Comparison of ENCODE assay signal across 8 mouse cellular contexts in the genomic region with DNA sequence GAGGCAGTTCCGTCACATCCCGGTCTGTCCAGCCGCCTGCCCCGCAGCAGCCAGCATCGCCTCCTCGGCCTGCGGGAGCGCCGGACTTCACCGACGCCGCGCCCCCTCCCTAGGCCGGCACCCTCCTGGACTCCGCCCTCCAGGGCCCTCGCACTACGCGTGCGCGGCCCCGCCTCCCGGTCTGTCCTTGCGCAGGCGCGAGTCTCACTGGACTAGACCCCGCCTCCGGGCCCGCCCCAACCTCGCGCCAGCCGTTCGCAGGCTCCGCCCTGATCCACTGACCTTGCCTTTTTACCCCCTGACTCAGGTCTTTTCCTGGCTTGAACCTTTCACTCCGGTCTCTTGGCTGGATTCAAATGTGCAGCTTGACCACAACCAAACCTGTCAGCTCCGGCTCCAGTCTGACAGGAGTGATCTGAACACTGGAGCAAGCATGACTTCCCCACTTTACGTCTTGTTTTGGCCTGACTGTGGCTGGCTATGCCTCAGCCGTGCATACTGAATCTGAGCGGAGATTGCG. TPM values are rescaled to one million over a fixed set of nuclear protein-coding genes. Genes with fewer than 3 reads are reported as not detected.
DNase-seq lines count a peak whose midpoint lies in the region; ATAC-seq lines count a peak whose summit lies in the region.

Ccser2 (minus strand) TSS at position 150 of the 520 bp plus-strand sequence.

- peak within 1 kb of the TSS; percentile 93 for H3K9ac ChIP-seq in hindbrain, embryonic 15.5 days

- H3K9me3 ChIP-seq in hindbrain, embryonic 15.5 days: no peaks in the 10 kb centered on the region

- peak; percentile 100 for ATAC-seq in hindbrain, embryonic 15.5 days (ENCODE audit: low FRiP score, low read depth)

- H3K27ac ChIP-seq in hindbrain, embryonic 15.5 days (replicated peaks): peak within 1 kb of the TSS; percentile 91

- H3K27me3 ChIP-seq in hindbrain, embryonic 15.5 days: no peaks in the 10 kb centered on the region

- DNase-seq in R1 (ENCODE audit: low read depth, low spot score): peak; percentile 90
- DNase-seq in cerebellum, postnatal 25 days: peak; percentile 98 to 99
- peak; percentile 96 to 97 for DNase-seq in frontal cortex, postnatal 36 days (ENCODE audit: low spot score in 2 of 2)
- peak; percentile 93 for DNase-seq in left cerebral cortex, adult 11 months (ENCODE audit: low spot score)
- peak; percentile 98 to 99 for DNase-seq in lung, postnatal 4 days
- DNase-seq in retina, postnatal 7 days (ENCODE audit: low read depth, low spot score): peak; percentile 95
- DNase-seq in urinary bladder, adult 2 months (ENCODE audit: low spot score): peak; percentile 99

- peak within 1 kb of the TSS; percentile 95 for H3K4me3 ChIP-seq in hindbrain, embryonic 15.5 days

- peaks cover 34% of the 10 kb centered on the region for H3K4me1 ChIP-seq in hindbrain, embryonic 15.5 days (replicated peaks)

- WGBS in hindbrain, embryonic 15.5 days: 2% methylated on average over 29 of the region's 39 CpGs

- no peaks in the 10 kb centered on the region for H3K36me3 ChIP-seq in hindbrain, embryonic 15.5 days

- H3K4me2 ChIP-seq in hindbrain, embryonic 15.5 days: peak within 1 kb of the TSS; percentile 65

RNA-seq across cellular contexts. Expression of gene Ccser2, which starts in this region (rescaled TPM):
- 97.2 and 103 TPM in 2 replicates for polyA plus RNA-seq in hindbrain, embryonic 15.5 days (2015; fragmentation: Nextera tagmentation; extraction: Ambion mirVana)
- polyA plus RNA-seq in urinary bladder, adult 2 months (2012; rRNA removed): 31.5 and 44.1 TPM in 2 replicates

Comparison
In these comparisons a context has a peak if more than half of its experiments do, and no peak if none do; other contexts are left out.
1. Peak in every context shown above with its lines: DNase-seq, ATAC-seq, H3K4me3 ChIP-seq and H3K27ac ChIP-seq.